Mouse (Mus musculus) heart, embryonic 15.5 days (tissue): ENCODE results near the gene Auts2. TPM values are rescaled to one million over a fixed set of nuclear protein-coding genes. Genes with fewer than 3 reads are reported as not detected.

ENCODE experiments used
- ATAC-seq: fragments of 200-750 bp; cut with Nextera tagmentation; replicated peaks from 2 replicates; pipeline ENCODE4 v1.8.0; 2017; ENCODE audit warnings: low read depth, moderate TSS enrichment; ENCODE audit not compliant: insufficient number of reproducible peaks, insufficient read depth, low FRiP score
- H3K27ac ChIP-seq: fragments of 300-500 bp; sonication (generic); 2 replicates; pipeline ENCODE4 v1.5.1; 2015; ENCODE audit warnings: mild to moderate bottlenecking, inconsistent platforms
- H3K27me3 ChIP-seq: fragments of 300-500 bp; sonication (generic); 2 replicates; pipeline ENCODE4 v1.6.1; 2015; ENCODE audit warnings: inconsistent platforms
- H3K36me3 ChIP-seq: fragments of 300-500 bp; sonication (generic); 2 replicates; pipeline ENCODE4 v1.6.1; 2015; ENCODE audit warnings: mild to moderate bottlenecking, inconsistent platforms
- H3K4me1 ChIP-seq: fragments of 300-500 bp; sonication (generic); replicated peaks from 2 replicates; pipeline ENCODE4 v1.6.1; 2015; ENCODE audit warnings: inconsistent platforms
- H3K4me2 ChIP-seq: fragments of 300-500 bp; sonication (generic); 2 replicates; pipeline ENCODE4 v1.6.1; 2015; ENCODE audit warnings: inconsistent platforms, mild to moderate bottlenecking, moderate library complexity
- H3K4me3 ChIP-seq: fragments of 300-500 bp; sonication (generic); 2 replicates; pipeline ENCODE4 v1.5.1; 2015; ENCODE audit warnings: mild to moderate bottlenecking, inconsistent platforms
- H3K9ac ChIP-seq: fragments of 300-500 bp; sonication (generic); 2 replicates; pipeline ENCODE4 v1.6.1; 2015; ENCODE audit warnings: mild to moderate bottlenecking, inconsistent platforms
- H3K9me3 ChIP-seq: fragments of 300-500 bp; sonication (generic); replicated peaks from 2 replicates; pipeline ENCODE4 v1.6.1; 2016; ENCODE audit warnings: inconsistent platforms
- WGBS: fragments of 180-500 bp; shearing (Covaris S2); methylation state at CpG from one replicate; pipeline ENCODE4 v1.1.7; 2015; ENCODE audit warnings: mixed read lengths; 5-methylcytosine and 5-hydroxymethylcytosine counted together
- polyA plus RNA-seq: library from polyadenylated mRNA; unstranded; fragments of >200 nt; fragmentation: Nextera tagmentation; extraction: Ambion mirVana; gene quantifications from 2 replicates; pipeline ENCODE4 v1.2.1, GENCODE M21; 2015

The Auts2 gene
- polyA plus RNA-seq, 1 experiment from 2014 or later = 12.9 TPM

GRCm38 (mm10) chr5:131824197-131824991 is 718.8 kb downstream of the Auts2 start:
- Histone ChIP-seq H3K9me3 (no peaks in the 10 kb centered on the region), H3K9ac (no peak overlapping the region), H3K4me2 (no peak overlapping the region), H3K4me1 (peaks cover 5% of the 10 kb centered on the region), H3K36me3 (no peaks in the 10 kb centered on the region), H3K27me3 (no peaks in the 10 kb centered on the region), H3K27ac (no peak overlapping the region), H3K4me3 (no peak overlapping the region)
- ATAC-seq = no peak
- 58% methylated on average over 11 of the region's 11 CpGs for WGBS

GRCm38 (mm10) chr5:131821461-131821860 is 721.7 kb downstream of the Auts2 start:
- Histone ChIP-seq H3K36me3 (no peaks in the 10 kb centered on the region), H3K4me2 (no peak overlapping the region), H3K27me3 (no peaks in the 10 kb centered on the region), H3K27ac (no peak overlapping the region), H3K9ac (no peak overlapping the region), H3K4me3 (no peak overlapping the region), H3K4me1 (no peaks in the 10 kb centered on the region), H3K9me3 (no peaks in the 10 kb centered on the region)
- ATAC-seq = no peak
- 79% methylated on average over 4 of the region's 4 CpGs for WGBS

- 73% methylated on average over 15 of the region's 15 CpGs for WGBS
Observed at GRCm38 (mm10) chr5:131819251-131819691, 723.9 kb downstream of the Auts2 start.

GRCm38 (mm10) chr5:131815498-131815897 is 727.6 kb downstream of the Auts2 start:
- Histone ChIP-seq H3K4me3 (no peak overlapping the region), H3K36me3 (no peaks in the 10 kb centered on the region), H3K4me1 (peaks cover 33% of the 10 kb centered on the region), H3K9me3 (no peaks in the 10 kb centered on the region), H3K4me2 (no peak overlapping the region), H3K9ac (no peak overlapping the region), H3K27ac (0 out of 2 replicates have a peak overlapping the region, but pooled peaks have one; percentile 66), H3K27me3 (no peaks in the 10 kb centered on the region)
- ATAC-seq = no peak
- WGBS = 56% methylated on average over 3 of the region's 3 CpGs

More at GRCm38 (mm10) chr5:131819251-131819691, 723.9 kb downstream of the Auts2 start:
- H3K9ac ChIP-seq = no peak overlapping the region
- no peak overlapping the region for H3K4me3 ChIP-seq
- no peak overlapping the region for H3K27ac ChIP-seq
- no peaks in the 10 kb centered on the region for H3K27me3 ChIP-seq
- H3K9me3 ChIP-seq = no peaks in the 10 kb centered on the region
- no peaks in the 10 kb centered on the region for H3K36me3 ChIP-seq
- no peak overlapping the region for H3K4me2 ChIP-seq
- H3K4me1 ChIP-seq = peaks cover 12% of the 10 kb centered on the region
- ATAC-seq = no peak

- peak overlapping the region; percentile 66 for H3K27ac ChIP-seq
- H3K4me3 ChIP-seq = no peak overlapping the region
- no peaks in the 10 kb centered on the region for H3K27me3 ChIP-seq
- no peak overlapping the region for H3K9ac ChIP-seq
- peak; percentile 76; the same call in 1 of the 2 replicates for ATAC-seq
- no peak overlapping the region for H3K4me2 ChIP-seq
- H3K9me3 ChIP-seq = no peaks in the 10 kb centered on the region
- WGBS = 40% methylated on average over 9 of the region's 9 CpGs
- no peaks in the 10 kb centered on the region for H3K36me3 ChIP-seq
- H3K4me1 ChIP-seq = peaks cover 33% of the 10 kb centered on the region
Observed at GRCm38 (mm10) chr5:131814503-131815003, 728.6 kb downstream of the Auts2 start.

GRCm38 (mm10) chr5:131813952-131814502 is 729.1 kb downstream of the Auts2 start:
- 31% methylated on average over 10 of the region's 10 CpGs for WGBS
- 0 out of 2 replicates have a peak overlapping the region, but pooled peaks have one; percentile 38 for H3K27ac ChIP-seq

GRCm38 (mm10) chr5:131813331-131813781 is 729.8 kb downstream of the Auts2 start:
- H3K9me3 ChIP-seq = no peaks in the 10 kb centered on the region
- no peak for ATAC-seq
- 0 out of 2 replicates have a peak overlapping the region, but pooled peaks have one; percentile 38 for H3K27ac ChIP-seq

More at GRCm38 (mm10) chr5:131813952-131814502, 729.1 kb downstream of the Auts2 start:
- H3K4me3 ChIP-seq = no peak overlapping the region
- H3K36me3 ChIP-seq = no peaks in the 10 kb centered on the region
- H3K4me2 ChIP-seq = no peak overlapping the region
- peak; percentile 56; the same call in 1 of the 2 replicates for ATAC-seq
- no peaks in the 10 kb centered on the region for H3K9me3 ChIP-seq
- H3K9ac ChIP-seq = no peak overlapping the region
- peaks cover 33% of the 10 kb centered on the region for H3K4me1 ChIP-seq
- H3K27me3 ChIP-seq = no peaks in the 10 kb centered on the region

GRCm38 (mm10) chr5:131812483-131813063 is 730.6 kb downstream of the Auts2 start:
- ATAC-seq = no peak
- no peak overlapping the region for H3K27ac ChIP-seq
- H3K9me3 ChIP-seq = no peaks in the 10 kb centered on the region

More at GRCm38 (mm10) chr5:131813331-131813781, 729.8 kb downstream of the Auts2 start:
- H3K4me3 ChIP-seq = no peak overlapping the region
- WGBS = 56% methylated on average over 7 of the region's 7 CpGs
- H3K9ac ChIP-seq = no peak overlapping the region
- no peaks in the 10 kb centered on the region for H3K27me3 ChIP-seq
- peaks cover 33% of the 10 kb centered on the region for H3K4me1 ChIP-seq
- H3K4me2 ChIP-seq = no peak overlapping the region
- H3K36me3 ChIP-seq = no peaks in the 10 kb centered on the region

GRCm38 (mm10) chr5:131806350-131806749 is 736.8 kb downstream of the Auts2 start:
- H3K4me2 ChIP-seq = no peak overlapping the region
- 80% methylated on average over 2 of the region's 2 CpGs for WGBS
- no peak overlapping the region for H3K4me3 ChIP-seq
- H3K27ac ChIP-seq = no peak overlapping the region
- peaks cover 5% of the 10 kb centered on the region; the same call in 1 of the 2 replicates for H3K4me1 ChIP-seq
- ATAC-seq = no peak
- no peaks in the 10 kb centered on the region for H3K9me3 ChIP-seq
- H3K27me3 ChIP-seq = no peaks in the 10 kb centered on the region
- H3K9ac ChIP-seq = no peak overlapping the region
- no peaks in the 10 kb centered on the region for H3K36me3 ChIP-seq

More at GRCm38 (mm10) chr5:131812483-131813063, 730.6 kb downstream of the Auts2 start:
- Histone ChIP-seq H3K4me2 (no peak overlapping the region), H3K27me3 (no peaks in the 10 kb centered on the region), H3K4me1 (peaks cover 33% of the 10 kb centered on the region), H3K4me3 (no peak overlapping the region), H3K9ac (no peak overlapping the region), H3K36me3 (no peaks in the 10 kb centered on the region)
- 67% methylated on average over 10 of the region's 10 CpGs for WGBS

- no peaks in the 10 kb centered on the region for H3K9me3 ChIP-seq
- no peak overlapping the region for H3K27ac ChIP-seq
- H3K27me3 ChIP-seq = no peaks in the 10 kb centered on the region
- H3K4me3 ChIP-seq = no peak overlapping the region
- no peak for ATAC-seq
- H3K9ac ChIP-seq = no peak overlapping the region
- WGBS = 67% methylated on average over 4 of the region's 4 CpGs
- no peak overlapping the region for H3K4me2 ChIP-seq
- peaks cover 5% of the 10 kb centered on the region; the same call in 1 of the 2 replicates for H3K4me1 ChIP-seq
- no peaks in the 10 kb centered on the region for H3K36me3 ChIP-seq
Observed at GRCm38 (mm10) chr5:131805277-131805676, 737.9 kb downstream of the Auts2 start.

- H3K9ac ChIP-seq = no peak overlapping the region
- H3K9me3 ChIP-seq = no peaks in the 10 kb centered on the region
- no peak for ATAC-seq
- H3K36me3 ChIP-seq = no peaks in the 10 kb centered on the region
- no peaks in the 10 kb centered on the region for H3K27me3 ChIP-seq
- H3K4me1 ChIP-seq = peaks cover 5% of the 10 kb centered on the region; the same call in 1 of the 2 replicates
- WGBS = 30% methylated on average over 10 of the region's 10 CpGs
- H3K4me3 ChIP-seq = no peak overlapping the region
- H3K4me2 ChIP-seq = 0 out of 2 replicates have a peak overlapping the region, but pooled peaks have one; percentile 7
- H3K27ac ChIP-seq = no peak overlapping the region
Observed at GRCm38 (mm10) chr5:131803609-131804008, 739.5 kb downstream of the Auts2 start.
